Mouse (Mus musculus) G1E (cell line): ENCODE data around the gene Tmem211.

Experiments
- CTCF ChIP-seq: IDR thresholded peaks from 2 replicates; pipeline ENCODE4 v1.5.1; 2012; ENCODE audit warnings: low read depth, low read length, inconsistent platforms, mixed read lengths
- GATA1 ChIP-seq: IDR thresholded peaks from 2 replicates; pipeline ENCODE4 v1.6.1; 2012; ENCODE audit warnings: borderline replicate concordance, low read length, inconsistent platforms, mixed read lengths
- GATA2 ChIP-seq: IDR thresholded peaks from 2 replicates; pipeline ENCODE4 v1.6.1; 2012; ENCODE audit warnings: low read depth, low read length, inconsistent platforms, borderline replicate concordance
- POLR2AphosphoS5 ChIP-seq: IDR thresholded peaks from 2 replicates; pipeline ENCODE4 v1.6.1; 2012; ENCODE audit warnings: low read depth, low read length, inconsistent platforms; ENCODE audit not compliant: insufficient replicate concordance
- TAL1 ChIP-seq: conservative IDR thresholded peaks from 2 replicates; pipeline ENCODE4 v1.6.1; 2012; ENCODE audit warnings: low read depth, low read length, inconsistent platforms, mixed read lengths

DNA sequence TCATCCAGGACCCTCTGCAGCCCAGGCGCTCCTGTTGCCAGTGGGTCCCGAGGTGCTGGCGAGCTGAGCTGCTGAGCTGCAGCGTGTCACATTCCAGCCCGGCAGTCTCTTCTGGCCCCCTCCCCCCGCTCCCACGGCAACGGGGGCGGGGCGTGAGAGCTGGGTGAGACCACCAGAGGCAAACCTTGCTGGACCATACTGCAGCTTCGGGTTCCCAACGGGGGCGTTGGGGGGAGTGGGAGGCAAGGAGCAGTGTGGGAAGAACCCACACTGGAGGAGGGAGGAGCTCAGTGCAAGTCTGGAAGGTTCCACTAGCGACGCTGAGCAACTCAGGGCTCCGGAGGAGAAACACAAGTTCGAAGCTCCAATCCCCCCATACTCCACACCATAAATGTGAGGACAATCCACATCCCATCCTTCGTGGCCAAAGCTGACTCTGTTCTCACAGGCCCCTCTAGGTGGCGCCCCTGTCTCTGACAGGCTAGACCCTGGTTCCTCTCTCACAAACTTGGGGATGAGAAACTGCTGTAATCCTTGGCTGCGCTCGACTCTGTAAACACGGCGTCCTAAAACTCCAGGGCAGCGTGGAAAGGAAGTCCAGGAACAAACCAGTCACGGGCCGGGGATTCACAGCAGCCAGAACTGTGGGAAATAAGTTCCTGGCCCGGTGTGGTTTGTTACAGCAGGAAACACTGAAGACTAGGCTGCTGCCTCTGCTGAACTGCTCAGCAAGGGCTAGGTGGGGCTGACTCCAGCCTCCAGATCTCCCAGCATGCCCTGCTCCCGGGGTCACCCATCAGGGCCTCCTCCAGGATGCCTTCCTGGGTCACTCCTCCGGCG is 46.6 kb upstream of the Tmem211 start:
- TF ChIP-seq CTCF (no peak), TAL1 (no peak), POLR2AphosphoS5 (no peak), GATA2 (no peak), GATA1 (no peak)
